Mouse (Mus musculus) MEL (cell line): ENCODE measurements at regions not wholly inside any gene's neighbourhood (a gene's known extent, or its start where the extent isn't known, plus 50 kb on each side); places are given as distances from the start of the nearest gene placed in this dataset.

Experiments
- DNase-seq: peaks from one replicate; pipeline ENCODE4 v3.0.0; 2011; ENCODE audit warnings: low read depth, low spot score
- H3K27ac ChIP-seq: 2 replicates; pipeline ENCODE4 v1.5.1; 2012; ENCODE audit warnings: low read depth, mild to moderate bottlenecking, control low read depth, low read length, moderate library complexity; ENCODE audit not compliant: control insufficient read depth
- H3K27me3 ChIP-seq, 2 experiments: fragments of 150-350 bp in 1 of 2; sonication (generic) in 1 of 2; 2 replicates each; pipeline ENCODE4 v1.6.1; 2012; ENCODE audit warnings: low read length in 2 of 2, mild to moderate bottlenecking in 2 of 2, improper control_type of control experiment in 1 of 2, moderate library complexity in 1 of 2; ENCODE audit not compliant: insufficient read depth in 2 of 2, control insufficient read depth in 1 of 2
- H3K36me3 ChIP-seq, 2 experiments: 2 replicates each; pipeline ENCODE4 v1.6.1; 2012 to 2014; ENCODE audit warnings: low read length in 2 of 2, improper control_type of control experiment in 1 of 2, inconsistent platforms in 1 of 2, mild to moderate bottlenecking in 1 of 2; ENCODE audit not compliant: insufficient read depth in 2 of 2, control insufficient read depth in 1 of 2
- H3K4me1 ChIP-seq, 2 experiments: fragments of 150-350 bp in 1 of 2; sonication (generic) in 1 of 2; 2 replicates each; pipeline ENCODE4 v1.6.1; 2012; ENCODE audit warnings: low read length in 2 of 2, improper control_type of control experiment in 1 of 2, mild to moderate bottlenecking in 1 of 2; ENCODE audit not compliant: insufficient read depth in 2 of 2, control insufficient read depth in 1 of 2
- H3K4me3 ChIP-seq, 2 experiments: fragments of 150-350 bp in 1 of 2; sonication (generic) in 1 of 2; 2 replicates each; pipeline ENCODE4 v1.5.1; 2012; ENCODE audit warnings: low read depth in 2 of 2, low read length in 2 of 2, mild to moderate bottlenecking in 2 of 2, moderate library complexity in 2 of 2, control low read depth in 1 of 2, improper control_type of control experiment in 1 of 2; ENCODE audit not compliant: control insufficient read depth in 1 of 2, insufficient read depth in 1 of 2
- H3K79me2 ChIP-seq: 2 replicates; pipeline ENCODE4 v1.6.1; 2012; ENCODE audit warnings: mild to moderate bottlenecking, low read length, moderate library complexity; ENCODE audit not compliant: control insufficient read depth, poor library complexity, insufficient read depth
- H3K9ac ChIP-seq: 2 replicates; pipeline ENCODE4 v1.6.1; 2012; ENCODE audit warnings: low read depth, mild to moderate bottlenecking, control low read depth, low read length, moderate library complexity; ENCODE audit not compliant: control insufficient read depth, poor library complexity, severe bottlenecking
- H3K9me3 ChIP-seq: fragments of 150-350 bp; sonication (generic); replicated peaks from 2 replicates; pipeline ENCODE4 v1.6.1; 2012; ENCODE audit warnings: mild to moderate bottlenecking, low read length, improper control_type of control experiment, moderate library complexity; ENCODE audit not compliant: insufficient read depth
- CHD2 ChIP-seq: IDR thresholded peaks from 2 replicates; pipeline ENCODE4 v1.6.1; 2011; ENCODE audit warnings: low read length, improper control_type of control experiment
- E2F4 ChIP-seq: IDR thresholded peaks from 2 replicates; pipeline ENCODE4 v1.6.1; 2011; ENCODE audit warnings: low read depth, low read length, improper control_type of control experiment, borderline replicate concordance
- EP300 ChIP-seq, 2 experiments: IDR thresholded peaks; 2 replicates each; pipeline ENCODE4 v1.6.1; 2011; ENCODE audit warnings: improper control_type of control experiment in 2 of 2, low read length in 2 of 2, low read depth in 1 of 2, mild to moderate bottlenecking in 1 of 2
- GABPA ChIP-seq: IDR thresholded peaks from 2 replicates; pipeline ENCODE4 v1.6.1; 2012; ENCODE audit warnings: low read depth, mild to moderate bottlenecking, inconsistent platforms, low read length, improper control_type of control experiment, moderate library complexity
- KAT2A ChIP-seq: conservative IDR thresholded peaks from 2 replicates; pipeline ENCODE4 v1.6.1; 2012; ENCODE audit warnings: low read depth, low read length, improper control_type of control experiment, inconsistent platforms
- MAFK ChIP-seq: IDR thresholded peaks from 2 replicates; pipeline ENCODE4 v1.6.1; 2011; ENCODE audit warnings: low read depth, mild to moderate bottlenecking, low read length, improper control_type of control experiment, borderline replicate concordance
- MAZ ChIP-seq: IDR thresholded peaks from 2 replicates; pipeline ENCODE4 v1.6.1; 2012; ENCODE audit warnings: low read depth, mild to moderate bottlenecking, inconsistent platforms, low read length, improper control_type of control experiment
- MXI1 ChIP-seq: IDR thresholded peaks from 2 replicates; pipeline ENCODE4 v1.6.1; 2011; ENCODE audit warnings: mild to moderate bottlenecking, low read depth, low read length, improper control_type of control experiment
- MYB ChIP-seq: IDR thresholded peaks from 2 replicates; pipeline ENCODE4 v1.6.1; 2011; ENCODE audit warnings: mild to moderate bottlenecking, low read depth, low read length, improper control_type of control experiment
- MYC ChIP-seq: IDR thresholded peaks from 2 replicates; pipeline ENCODE4 v1.6.1; 2011; ENCODE audit warnings: low read depth, mild to moderate bottlenecking, low read length, improper control_type of control experiment, moderate library complexity
- NELFE ChIP-seq: IDR thresholded peaks from 2 replicates; pipeline ENCODE4 v1.6.1; 2011; ENCODE audit warnings: low read depth, low read length, improper control_type of control experiment
- NRF1 ChIP-seq: IDR thresholded peaks from 2 replicates; pipeline ENCODE4 v1.6.1; 2014; ENCODE audit warnings: low read depth, mild to moderate bottlenecking, inconsistent platforms, low read length, improper control_type of control experiment, moderate library complexity; ENCODE audit not compliant: poor library complexity, insufficient read depth, severe bottlenecking
- RCOR1 ChIP-seq: IDR thresholded peaks from 2 replicates; pipeline ENCODE4 v1.6.1; 2012; ENCODE audit warnings: low read depth, mild to moderate bottlenecking, inconsistent platforms, low read length, improper control_type of control experiment
- SMC3 ChIP-seq: IDR thresholded peaks from 2 replicates; pipeline ENCODE4 v1.6.1; 2011; ENCODE audit warnings: low read depth, low read length, improper control_type of control experiment
- TBP ChIP-seq: IDR thresholded peaks from 2 replicates; pipeline ENCODE4 v1.8.0; 2011; ENCODE audit warnings: low read depth, low read length, improper control_type of control experiment
- USF2 ChIP-seq, 2 experiments: IDR thresholded peaks; 2 replicates each; pipeline ENCODE4 v1.6.1; 2011 to 2012; ENCODE audit warnings: improper control_type of control experiment in 2 of 2, low read length in 2 of 2, borderline replicate concordance in 1 of 2, inconsistent platforms in 1 of 2, low read depth in 1 of 2, mild to moderate bottlenecking in 1 of 2; ENCODE audit not compliant: insufficient read depth in 1 of 2
- ZC3H11A ChIP-seq: IDR thresholded peaks from 2 replicates; pipeline ENCODE4 v1.6.1; 2012; ENCODE audit warnings: low read depth, mild to moderate bottlenecking, inconsistent platforms, low read length, improper control_type of control experiment
- ZKSCAN1 ChIP-seq: IDR thresholded peaks from 2 replicates; pipeline ENCODE4 v1.6.1; 2012; ENCODE audit warnings: low read depth, mild to moderate bottlenecking, inconsistent platforms, low read length, improper control_type of control experiment, moderate library complexity
- ZMIZ1 ChIP-seq: IDR thresholded peaks from 2 replicates; pipeline ENCODE4 v1.6.1; 2012; ENCODE audit warnings: low read depth, mild to moderate bottlenecking, inconsistent platforms, low read length, improper control_type of control experiment, moderate library complexity

- no peak for TF ChIP-seq MAZ
- Histone ChIP-seq H3K4me1 (no peaks in the 10 kb centered on the region), H3K36me3 (no peaks in the 10 kb centered on the region), H3K27me3 (no peaks in the 10 kb centered on the region), H3K9me3 (no peaks in the 10 kb centered on the region), H3K4me3 (no peak overlapping the region), H3K79me2 (no peaks in the 10 kb centered on the region), H3K9ac (no peak overlapping the region), H3K27ac (no peak overlapping the region)
- DNase-seq, result no peak
These were observed 648.2 kb upstream of the Cdh11 start for GRCm38 (mm10) chr8:103433532-103434105.

GRCm38 (mm10) chr8:103438995-103439717 is 653.7 kb upstream of the Cdh11 start:
- H3K36me3 ChIP-seq, result no peaks in the 10 kb centered on the region
- DNase-seq, result no peak
- TF ChIP-seq MYC (no peak), SMC3 (no peak), RCOR1 (no peak), ZMIZ1 (no peak), NRF1 (no peak), E2F4 (no peak), CHD2 (no peak), TBP (no peak), ZC3H11A (no peak), MXI1 (no peak), NELFE (no peak), GABPA (no peak), MAZ (no peak), ZKSCAN1 (no peak), MAFK (no peak), USF2 (IDR thresholded peaks at IDR 0.05; ENCODE audit: borderline replicate concordance in 1 of 2, insufficient read depth in 1 of 2, low read depth in 1 of 2, low read length in 2 of 2) (no peak), KAT2A (no peak), EP300 (IDR thresholded peaks at IDR 0.05; ENCODE audit: low read depth in 1 of 2, low read length in 2 of 2) (no peak), MYB (no peak)
- TF ChIP-seq, all 39 proteins: peak for 0
- H3K9me3 ChIP-seq, result no peaks in the 10 kb centered on the region
- no peak overlapping the region for H3K9ac ChIP-seq
- no peaks in the 10 kb centered on the region for H3K4me1 ChIP-seq
- no peaks in the 10 kb centered on the region for H3K79me2 ChIP-seq
- H3K27me3 ChIP-seq, result no peaks in the 10 kb centered on the region
- H3K27ac ChIP-seq, result no peak overlapping the region
- no peak overlapping the region for H3K4me3 ChIP-seq
